Mouse (Mus musculus): ENCODE results near the gene Ccdc65. TPM values are rescaled to one million over a fixed set of nuclear protein-coding genes. Genes with fewer than 3 reads are reported as not detected.
"Not testable (repeated sequence)": the region's sequence is repeated elsewhere in the genome, so short reads cannot be mapped to it uniquely, and the experiment has no call there.

The Ccdc65 gene
- polyA plus RNA-seq, 1 experiment from 2014 or later = not detected

DNA sequence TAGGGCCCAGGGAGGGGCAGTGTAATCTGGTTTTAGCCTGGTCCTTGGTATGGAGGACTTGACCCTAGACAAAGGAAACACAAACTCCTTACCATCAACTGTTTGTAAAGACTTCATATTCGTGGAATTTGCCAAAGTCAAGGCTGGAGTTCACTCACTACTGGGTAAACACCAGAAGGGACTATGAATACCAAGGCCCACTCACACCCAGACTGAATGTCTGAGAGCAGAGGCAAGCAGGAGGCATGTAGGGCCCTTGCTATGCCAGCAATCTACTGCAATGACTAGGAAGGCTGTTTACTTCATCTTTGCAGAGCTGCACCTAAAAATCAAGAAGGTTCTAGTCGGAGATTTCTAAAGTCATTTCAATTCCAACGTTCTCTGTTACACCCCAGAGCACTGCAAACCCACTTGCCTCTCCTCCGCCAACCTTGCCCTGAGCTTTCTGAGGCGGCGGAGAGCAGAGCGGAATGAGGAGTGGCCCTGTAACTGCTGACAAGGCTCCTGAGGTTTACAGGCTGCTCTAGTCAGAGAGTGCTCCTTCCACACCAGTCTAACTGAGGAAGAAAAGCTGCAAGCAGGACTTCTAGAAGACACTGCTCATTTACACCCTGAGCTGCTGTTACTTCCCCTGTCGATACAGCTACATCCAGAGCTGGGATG is 34.9 kb downstream of the Ccdc65 start:
- Histone ChIP-seq H3K4me1 (ENCODE audit: control insufficient read depth, low read depth, low read length) (no peaks in the 10 kb centered on the region; the same call in 1 of the 2 replicates), H3K9me3 (replicated peaks; ENCODE audit: control insufficient read depth, low read length) (no peaks in the 10 kb centered on the region), H3K27me3 (ENCODE audit: control insufficient read depth, insufficient read depth, low read depth, low read length) (no peaks in the 10 kb centered on the region), H3K27ac (ENCODE audit: low read length) (no peak overlapping the region), H3K9ac (ENCODE audit: low read depth, low read length) (no peak overlapping the region), H3K36me3 (ENCODE audit: control insufficient read depth, insufficient read depth) (peaks cover 6% of the 10 kb centered on the region), H3K4me2 (ENCODE audit: low read depth, low read length) (no peak overlapping the region), H3K4me3 (ENCODE audit: low read depth, low read length) (no peak overlapping the region)
- WGBS (ENCODE audit: insufficient replicate concordance) = 71% methylated on average over 8 of the region's 8 CpGs
- ATAC-seq (ENCODE audit: low read depth) = no peak

GRCm38 (mm10) chr15:98743863-98744262 is 35.9 kb downstream of the Ccdc65 start:
- ATAC-seq (ENCODE audit: low read depth); H3K9me3 ChIP-seq (replicated peaks; ENCODE audit: control insufficient read depth, low read length): not testable (repeated sequence)
- WGBS (ENCODE audit: insufficient replicate concordance) = 82% methylated on average over 3 of the region's 3 CpGs

GRCm38 (mm10) chr15:98746344-98746965 is 38.4 kb downstream of the Ccdc65 start:
- no peak overlapping the region for H3K27ac ChIP-seq (ENCODE audit: low read length)
- no peak overlapping the region for H3K4me3 ChIP-seq (ENCODE audit: low read depth, low read length)
- H3K36me3 ChIP-seq (ENCODE audit: control insufficient read depth, insufficient read depth) = no peaks in the 10 kb centered on the region
- H3K9ac ChIP-seq (ENCODE audit: low read depth, low read length) = no peak overlapping the region
- H3K27me3 ChIP-seq (ENCODE audit: control insufficient read depth, insufficient read depth, low read depth, low read length) = no peaks in the 10 kb centered on the region
- no peak overlapping the region for H3K4me2 ChIP-seq (ENCODE audit: low read depth, low read length)
- no peaks in the 10 kb centered on the region for H3K9me3 ChIP-seq (replicated peaks; ENCODE audit: control insufficient read depth, low read length)
- ATAC-seq (ENCODE audit: low read depth) = no peak
- no peaks in the 10 kb centered on the region for H3K4me1 ChIP-seq (ENCODE audit: control insufficient read depth, low read depth, low read length)
- 66% methylated on average over 10 of the region's 10 CpGs for WGBS (ENCODE audit: insufficient replicate concordance)

More at GRCm38 (mm10) chr15:98743863-98744262, 35.9 kb downstream of the Ccdc65 start:
- not testable (repeated sequence) for H3K4me2 ChIP-seq (ENCODE audit: low read depth, low read length); H3K27ac ChIP-seq (ENCODE audit: low read length); H3K4me1 ChIP-seq (ENCODE audit: control insufficient read depth, low read depth, low read length); H3K36me3 ChIP-seq (ENCODE audit: control insufficient read depth, insufficient read depth); H3K9ac ChIP-seq (ENCODE audit: low read depth, low read length); H3K4me3 ChIP-seq (ENCODE audit: low read depth, low read length); H3K27me3 ChIP-seq (ENCODE audit: control insufficient read depth, insufficient read depth, low read depth, low read length)

DNA sequence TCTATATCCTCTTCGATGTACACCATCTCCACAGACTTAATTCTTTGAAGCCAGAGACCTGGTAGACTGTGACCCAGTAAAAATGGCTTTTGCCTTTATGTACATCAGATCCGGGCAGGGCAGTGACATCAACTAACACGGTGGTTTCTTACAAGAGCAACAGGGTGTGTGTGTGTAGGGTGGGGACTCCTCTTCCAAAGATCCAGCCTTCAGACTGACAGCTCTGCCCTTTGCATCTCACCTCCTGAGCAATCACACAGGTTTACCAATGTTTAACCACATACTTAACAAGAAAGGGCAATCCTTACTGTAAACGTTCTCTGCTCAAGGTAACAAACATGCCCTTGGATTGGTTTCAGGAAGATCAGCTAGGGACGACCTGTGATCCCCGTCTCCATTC is 39.3 kb downstream of the Ccdc65 start:
- 57% methylated on average over 6 of the region's 6 CpGs for WGBS (ENCODE audit: insufficient replicate concordance)

DNA sequence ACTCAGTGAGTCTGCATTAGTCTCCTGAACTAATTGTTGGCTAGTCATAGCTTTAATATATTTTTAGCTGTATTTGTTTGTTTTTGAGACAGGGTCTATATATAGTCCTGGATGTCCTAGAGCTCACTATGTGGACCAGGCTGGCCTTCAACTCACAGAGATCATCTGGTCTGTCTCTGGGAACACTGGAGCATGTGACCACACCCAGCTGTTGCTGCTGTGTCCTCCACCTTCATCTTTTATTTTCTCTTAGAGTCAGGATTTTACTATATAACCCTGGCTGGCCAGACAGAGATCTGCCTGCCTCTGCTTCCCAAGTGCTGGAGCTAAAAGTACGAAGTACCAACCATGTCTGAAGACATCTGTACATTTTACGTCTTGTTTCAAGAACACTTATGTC is 41.1 kb downstream of the Ccdc65 start:
- Histone ChIP-seq H3K9ac (ENCODE audit: low read depth, low read length) (no peak overlapping the region), H3K36me3 (ENCODE audit: control insufficient read depth, insufficient read depth) (no peaks in the 10 kb centered on the region), H3K27me3 (ENCODE audit: control insufficient read depth, insufficient read depth, low read depth, low read length) (no peaks in the 10 kb centered on the region), H3K27ac (ENCODE audit: low read length) (no peak overlapping the region), H3K4me1 (ENCODE audit: control insufficient read depth, low read depth, low read length) (peaks cover 6% of the 10 kb centered on the region), H3K4me2 (ENCODE audit: low read depth, low read length) (no peak overlapping the region), H3K9me3 (replicated peaks; ENCODE audit: control insufficient read depth, low read length) (no peaks in the 10 kb centered on the region), H3K4me3 (ENCODE audit: low read depth, low read length) (no peak overlapping the region)
- 69% methylated on average over 2 of the region's 2 CpGs for WGBS (ENCODE audit: insufficient replicate concordance)
- no peak for ATAC-seq (ENCODE audit: low read depth)

More for the DNA sequence above, 39.3 kb downstream of the Ccdc65 start:
- H3K4me2 ChIP-seq (ENCODE audit: low read depth, low read length) = no peak overlapping the region
- H3K4me1 ChIP-seq (ENCODE audit: control insufficient read depth, low read depth, low read length) = no peaks in the 10 kb centered on the region
- no peaks in the 10 kb centered on the region for H3K9me3 ChIP-seq (replicated peaks; ENCODE audit: control insufficient read depth, low read length)
- no peak for ATAC-seq (ENCODE audit: low read depth)
- no peak overlapping the region for H3K9ac ChIP-seq (ENCODE audit: low read depth, low read length)
- no peak overlapping the region for H3K4me3 ChIP-seq (ENCODE audit: low read depth, low read length)
- no peaks in the 10 kb centered on the region for H3K36me3 ChIP-seq (ENCODE audit: control insufficient read depth, insufficient read depth)
- no peaks in the 10 kb centered on the region for H3K27me3 ChIP-seq (ENCODE audit: control insufficient read depth, insufficient read depth, low read depth, low read length)
- H3K27ac ChIP-seq (ENCODE audit: low read length) = no peak overlapping the region

- peak; percentile 84 for ATAC-seq (ENCODE audit: low read depth)
- H3K4me2 ChIP-seq (ENCODE audit: low read depth, low read length) = no peak overlapping the region
- H3K27ac ChIP-seq (ENCODE audit: low read length) = no peak overlapping the region
- H3K4me1 ChIP-seq (ENCODE audit: control insufficient read depth, low read depth, low read length) = peaks cover 6% of the 10 kb centered on the region
- H3K27me3 ChIP-seq (ENCODE audit: control insufficient read depth, insufficient read depth, low read depth, low read length) = no peaks in the 10 kb centered on the region
- no peak overlapping the region for H3K4me3 ChIP-seq (ENCODE audit: low read depth, low read length)
- H3K9me3 ChIP-seq (replicated peaks; ENCODE audit: control insufficient read depth, low read length) = no peaks in the 10 kb centered on the region
- H3K36me3 ChIP-seq (ENCODE audit: control insufficient read depth, insufficient read depth) = no peaks in the 10 kb centered on the region; the same call in 1 of the 2 replicates
- 46% methylated on average over 8 of the region's 8 CpGs for WGBS (ENCODE audit: insufficient replicate concordance)
- H3K9ac ChIP-seq (ENCODE audit: low read depth, low read length) = no peak overlapping the region
These were observed 45.0 kb downstream of the Ccdc65 start for GRCm38 (mm10) chr15:98753021-98753423.

- Histone ChIP-seq H3K4me2 (ENCODE audit: low read depth, low read length) (no peak overlapping the region), H3K9me3 (replicated peaks; ENCODE audit: control insufficient read depth, low read length) (no peaks in the 10 kb centered on the region), H3K4me1 (ENCODE audit: control insufficient read depth, low read depth, low read length) (peaks cover 6% of the 10 kb centered on the region), H3K36me3 (ENCODE audit: control insufficient read depth, insufficient read depth) (no peaks in the 10 kb centered on the region; the same call in 1 of the 2 replicates), H3K27ac (ENCODE audit: low read length) (no peak overlapping the region), H3K27me3 (ENCODE audit: control insufficient read depth, insufficient read depth, low read depth, low read length) (no peaks in the 10 kb centered on the region), H3K4me3 (ENCODE audit: low read depth, low read length) (no peak overlapping the region), H3K9ac (ENCODE audit: low read depth, low read length) (no peak overlapping the region)
- no peak for ATAC-seq (ENCODE audit: low read depth)
- WGBS (ENCODE audit: insufficient replicate concordance) = 45% methylated on average over 2 of the region's 2 CpGs
These were observed 46.1 kb downstream of the Ccdc65 start for GRCm38 (mm10) chr15:98754125-98754524.

GRCm38 (mm10) chr15:98762201-98762621 is 54.2 kb downstream of the Ccdc65 start:
- Histone ChIP-seq H3K9me3 (replicated peaks; ENCODE audit: control insufficient read depth, low read length) (no peaks in the 10 kb centered on the region), H3K4me1 (ENCODE audit: control insufficient read depth, low read depth, low read length) (peaks cover 17% of the 10 kb centered on the region), H3K4me3 (ENCODE audit: low read depth, low read length) (peak overlapping the region; percentile 82), H3K27me3 (ENCODE audit: control insufficient read depth, insufficient read depth, low read depth, low read length) (peaks cover 23% of the 10 kb centered on the region), H3K4me2 (ENCODE audit: low read depth, low read length) (peak overlapping the region; percentile 95), H3K9ac (ENCODE audit: low read depth, low read length) (peak overlapping the region; percentile 78), H3K36me3 (ENCODE audit: control insufficient read depth, insufficient read depth) (no peaks in the 10 kb centered on the region), H3K27ac (ENCODE audit: low read length) (peak overlapping the region; percentile 54)
- peak; percentile 69 for ATAC-seq (ENCODE audit: low read depth)
- 2% methylated on average over 19 of the region's 24 CpGs for WGBS (ENCODE audit: insufficient replicate concordance)

All from liver, embryonic 16.5 days (tissue).